In genomic region chr9:61702280-61702966, GRCm38 (mm10) we compare ENCODE assay signal across 8 mouse cellular contexts.
DNase-seq lines count a peak whose midpoint lies in the region; ATAC-seq and TF ChIP-seq lines count a peak whose summit lies in the region.

No protein-coding gene starts in this region.

- no peak overlapping the region for H3K9ac ChIP-seq in hindbrain, postnatal 0 days (replicated peaks; ENCODE audit: low read length)
- no peak overlapping the region for H3K9ac ChIP-seq in hindbrain, embryonic 14.5 days
- H3K9ac ChIP-seq in lung, embryonic 15.5 days = no peak overlapping the region

- H3K9me3 ChIP-seq in hindbrain, postnatal 0 days (ENCODE audit: low read length) = no peaks in the 10 kb centered on the region
- no peaks in the 10 kb centered on the region for H3K9me3 ChIP-seq in hindbrain, embryonic 14.5 days (ENCODE audit: control insufficient read depth, low read length)
- no peaks in the 10 kb centered on the region for H3K9me3 ChIP-seq in lung, embryonic 15.5 days

- 0 out of 2 replicates have a peak, but pooled peaks cover 8% of the 10 kb centered on the region for H3K4me1 ChIP-seq in hindbrain, postnatal 0 days (ENCODE audit: insufficient read depth, low read length)
- H3K4me1 ChIP-seq in hindbrain, embryonic 14.5 days (replicated peaks; ENCODE audit: control insufficient read depth, insufficient read depth, low read length) = no peaks in the 10 kb centered on the region; the same call in 1 of the 2 replicates
- peaks cover 26% of the 10 kb centered on the region for H3K4me1 ChIP-seq in lung, embryonic 15.5 days

- no peak overlapping the region for H3K4me2 ChIP-seq in hindbrain, postnatal 0 days (ENCODE audit: low read depth, low read length)
- no peak overlapping the region for H3K4me2 ChIP-seq in hindbrain, embryonic 14.5 days (replicated peaks)
- no peak overlapping the region for H3K4me2 ChIP-seq in lung, embryonic 15.5 days

- WGBS in hindbrain, postnatal 0 days = 71% methylated on average over 22 of the region's 22 CpGs
- WGBS in hindbrain, embryonic 14.5 days = 79% methylated on average over 22 of the region's 22 CpGs
- WGBS in lung, embryonic 15.5 days = 59% methylated on average over 22 of the region's 22 CpGs

- H3K4me3 ChIP-seq in hindbrain, postnatal 0 days (ENCODE audit: low read length) = no peak overlapping the region
- H3K4me3 ChIP-seq in hindbrain, embryonic 14.5 days (replicated peaks; ENCODE audit: low read length) = no peak overlapping the region
- no peak overlapping the region for H3K4me3 ChIP-seq in lung, embryonic 15.5 days

- TF ChIP-seq CTCF in hindbrain, postnatal 0 days (IDR thresholded peaks at IDR 0.05; ENCODE audit: low read depth) = no peak

- H3K27me3 ChIP-seq in hindbrain, postnatal 0 days (ENCODE audit: insufficient read depth, low read length) = peaks cover 8% of the 10 kb centered on the region
- H3K27me3 ChIP-seq in hindbrain, embryonic 14.5 days (ENCODE audit: control insufficient read depth, insufficient read depth, low read length) = peaks cover 15% of the 10 kb centered on the region
- H3K27me3 ChIP-seq in lung, embryonic 15.5 days = peaks cover 12% of the 10 kb centered on the region; the same call in 1 of the 2 replicates

- ATAC-seq in hindbrain, postnatal 0 days = no peak
- ATAC-seq in hindbrain, embryonic 14.5 days (ENCODE audit: low FRiP score) = no peak
- ATAC-seq in lung, embryonic 15.5 days (ENCODE audit: borderline replicate concordance, extremely low read depth, low FRiP score, low TSS enrichment) = no peak

- no peak overlapping the region for H3K27ac ChIP-seq in hindbrain, postnatal 0 days
- no peak overlapping the region for H3K27ac ChIP-seq in hindbrain, embryonic 14.5 days
- H3K27ac ChIP-seq in lung, embryonic 15.5 days = peak overlapping the region; percentile 3; the same call in 1 of the 2 replicates

- H3K36me3 ChIP-seq in hindbrain, postnatal 0 days (ENCODE audit: insufficient read depth, low read length) = no peaks in the 10 kb centered on the region
- H3K36me3 ChIP-seq in hindbrain, embryonic 14.5 days (replicated peaks; ENCODE audit: control insufficient read depth, insufficient read depth) = no peaks in the 10 kb centered on the region
- no peaks in the 10 kb centered on the region for H3K36me3 ChIP-seq in lung, embryonic 15.5 days

- DNase-seq in hindbrain, postnatal 0 days (ENCODE audit: low spot score) = peak; percentile 36
- no peak for DNase-seq in hindbrain, embryonic 14.5 days (ENCODE audit: low spot score)
- peak; percentile 60 for DNase-seq in c-Kit-positive CD71-negative TER-119-negative erythroid progenitor cells, embryonic 14.5 days (ENCODE audit: low read depth)
- DNase-seq in thymus, adult 18-20 months = peak; percentile 37 to 65
- DNase-seq in left cerebral cortex, adult 8-10 months (ENCODE audit: low spot score in 2 of 2) = no peak
- DNase-seq in gastrocnemius, postnatal 10 days = no peak
- DNase-seq in urinary bladder, postnatal 14 days (ENCODE audit: low spot score) = no peak

Comparison
In these comparisons a context has a peak if more than half of its experiments do, and no peak if none do; other contexts are left out.
1. DNase-seq: peak in hindbrain, postnatal 0 days (single experiment), c-Kit-positive CD71-negative TER-119-negative erythroid progenitor cells, embryonic 14.5 days (single experiment) and thymus, adult 18-20 months (2 of 2); none in hindbrain, embryonic 14.5 days (single experiment), left cerebral cortex, adult 8-10 months (0 of 2), gastrocnemius, postnatal 10 days (single experiment) and urinary bladder, postnatal 14 days (single experiment).